Mouse (Mus musculus): ENCODE data around the gene Fam219b. TPM values are rescaled to one million over a fixed set of nuclear protein-coding genes. Genes with fewer than 3 reads are reported as not detected.

Gene Fam219b
- polyA plus RNA-seq, 1 experiment from 2014 or later = 26.6 TPM

DNA sequence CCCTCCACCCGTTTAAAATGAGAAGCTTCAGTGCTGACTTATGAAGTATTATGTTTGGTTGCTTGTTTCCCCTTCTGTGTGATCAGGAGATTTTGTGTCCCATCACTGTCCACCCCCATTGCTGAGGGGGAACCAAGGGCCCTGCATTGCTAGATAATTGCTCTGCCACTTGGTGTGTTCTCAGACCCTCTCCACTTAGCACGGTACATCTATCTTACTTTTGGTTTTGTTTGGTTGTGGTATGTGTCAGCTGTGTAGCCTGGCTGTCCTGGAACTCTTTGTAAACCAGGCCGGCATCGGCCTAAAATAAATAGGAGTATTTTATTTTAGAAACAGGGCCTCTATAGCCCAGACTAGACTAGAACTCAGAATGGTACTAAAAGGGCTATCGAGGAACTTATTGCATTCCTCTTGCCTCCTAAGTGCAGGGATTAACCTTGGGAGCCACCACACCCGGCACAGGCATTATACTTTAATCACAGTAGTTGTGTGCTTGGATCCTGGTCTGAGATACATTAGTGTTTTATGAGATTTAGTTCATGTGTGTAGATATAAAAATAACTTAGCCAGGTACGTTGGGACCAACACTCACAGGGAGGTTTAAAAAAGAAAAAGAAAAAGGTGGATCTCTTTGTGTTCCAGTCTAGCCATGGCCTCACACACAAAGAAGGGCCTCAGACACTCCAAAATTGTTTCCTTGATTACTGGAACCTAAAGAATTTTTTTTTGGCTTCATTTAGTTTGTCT lies 15.0 kb upstream of the Fam219b start:
- Histone ChIP-seq H3K27me3 (replicated peaks; ENCODE audit: control insufficient read depth, insufficient read depth, low read length) (no peaks in the 10 kb centered on the region), H3K4me3 (replicated peaks; ENCODE audit: low read length) (peak overlapping the region; percentile 94), H3K9me3 (ENCODE audit: control insufficient read depth, low read length) (no peaks in the 10 kb centered on the region), H3K4me1 (replicated peaks; ENCODE audit: control insufficient read depth, insufficient read depth, low read length) (peaks cover 27% of the 10 kb centered on the region), H3K4me2 (ENCODE audit: low read length) (peak overlapping the region; percentile 80), H3K9ac (replicated peaks; ENCODE audit: low read depth, low read length) (peak overlapping the region; percentile 98), H3K27ac (ENCODE audit: low read length) (no peak overlapping the region), H3K36me3 (ENCODE audit: control insufficient read depth, insufficient read depth) (no peaks in the 10 kb centered on the region)
- WGBS = 38% methylated on average over 7 of the region's 7 CpGs
- no peak for ATAC-seq

DNA sequence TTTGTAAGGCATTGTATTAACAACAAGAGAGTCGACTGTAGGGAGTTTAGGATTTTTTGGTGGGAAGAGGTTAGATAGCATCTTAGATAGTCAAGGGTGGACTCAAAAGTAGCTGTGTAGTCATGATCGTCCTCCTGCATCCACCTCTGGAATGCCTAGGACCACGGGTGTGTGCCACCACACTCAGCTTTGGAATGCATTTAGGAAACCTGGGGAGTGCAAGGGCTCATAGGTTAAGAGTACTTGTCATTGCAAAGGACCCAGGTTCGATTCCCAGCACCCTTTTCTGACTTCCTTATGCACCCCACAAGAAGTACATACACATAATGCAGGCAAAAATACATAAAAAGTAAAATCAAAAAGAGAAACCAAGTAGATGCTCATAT lies 14.5 kb upstream of the Fam219b start:
- Histone ChIP-seq H3K4me1 (replicated peaks; ENCODE audit: control insufficient read depth, insufficient read depth, low read length) (peaks cover 27% of the 10 kb centered on the region), H3K4me2 (ENCODE audit: low read length) (peak overlapping the region; percentile 80), H3K36me3 (ENCODE audit: control insufficient read depth, insufficient read depth) (no peaks in the 10 kb centered on the region), H3K27me3 (replicated peaks; ENCODE audit: control insufficient read depth, insufficient read depth, low read length) (no peaks in the 10 kb centered on the region), H3K9ac (replicated peaks; ENCODE audit: low read depth, low read length) (no peak overlapping the region), H3K4me3 (replicated peaks; ENCODE audit: low read length) (peak overlapping the region; percentile 94; the same call in 1 of the 2 replicates), H3K9me3 (ENCODE audit: control insufficient read depth, low read length) (no peaks in the 10 kb centered on the region), H3K27ac (ENCODE audit: low read length) (no peak overlapping the region)
- 83% methylated on average over 4 of the region's 4 CpGs for WGBS
- no peak for ATAC-seq

DNA sequence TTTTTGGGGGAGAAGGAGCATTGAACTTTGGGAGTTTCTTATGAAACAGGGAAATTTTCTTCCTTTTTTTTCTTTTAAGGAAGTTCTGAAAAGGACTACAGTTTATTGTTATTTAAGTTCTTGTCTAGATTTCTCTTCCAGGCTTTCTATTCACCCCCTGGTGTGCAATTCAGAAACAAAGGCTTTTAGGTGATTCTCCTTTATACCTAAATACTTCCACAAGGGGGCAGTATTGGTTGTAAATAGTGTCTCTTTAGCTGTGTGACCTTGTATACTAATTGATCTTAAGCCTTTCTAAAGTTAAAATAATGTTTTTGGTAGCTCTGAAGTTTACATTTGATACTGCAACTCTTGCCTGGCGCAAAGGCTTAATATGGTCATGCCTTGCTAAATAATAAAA lies 13.6 kb upstream of the Fam219b start:
- no peak for ATAC-seq
- Histone ChIP-seq H3K27me3 (replicated peaks; ENCODE audit: control insufficient read depth, insufficient read depth, low read length) (no peaks in the 10 kb centered on the region), H3K4me1 (replicated peaks; ENCODE audit: control insufficient read depth, insufficient read depth, low read length) (peaks cover 27% of the 10 kb centered on the region), H3K36me3 (ENCODE audit: control insufficient read depth, insufficient read depth) (no peaks in the 10 kb centered on the region; the same call in 1 of the 2 replicates), H3K4me2 (ENCODE audit: low read length) (no peak overlapping the region), H3K9me3 (ENCODE audit: control insufficient read depth, low read length) (no peaks in the 10 kb centered on the region), H3K4me3 (replicated peaks; ENCODE audit: low read length) (no peak overlapping the region), H3K27ac (ENCODE audit: low read length) (no peak overlapping the region), H3K9ac (replicated peaks; ENCODE audit: low read depth, low read length) (no peak overlapping the region)
- 83% methylated on average over 1 of the region's 1 CpGs for WGBS

DNA sequence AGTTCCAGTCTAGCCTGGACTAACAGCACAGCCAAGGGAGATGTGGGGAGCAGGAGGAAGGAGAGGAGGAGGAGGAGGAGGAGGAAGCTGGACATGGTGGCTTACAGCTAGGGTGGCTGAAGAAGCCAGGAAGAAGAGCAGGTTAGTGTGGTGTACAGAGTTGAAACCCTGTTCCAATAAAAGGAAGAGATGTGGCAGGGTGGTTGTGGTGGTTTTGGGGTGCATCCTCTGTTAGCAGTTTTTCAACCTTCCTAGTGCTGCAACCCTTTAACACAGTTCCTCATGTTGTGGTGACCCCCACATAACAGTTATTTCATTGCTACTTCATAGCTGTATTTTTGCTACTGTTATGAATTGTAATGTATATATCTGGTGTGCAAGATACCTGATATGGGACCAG lies 12.9 kb upstream of the Fam219b start:
- Histone ChIP-seq H3K4me3 (replicated peaks; ENCODE audit: low read length) (no peak overlapping the region), H3K4me2 (ENCODE audit: low read length) (no peak overlapping the region), H3K4me1 (replicated peaks; ENCODE audit: control insufficient read depth, insufficient read depth, low read length) (peaks cover 27% of the 10 kb centered on the region), H3K9ac (replicated peaks; ENCODE audit: low read depth, low read length) (no peak overlapping the region), H3K9me3 (ENCODE audit: control insufficient read depth, low read length) (no peaks in the 10 kb centered on the region), H3K36me3 (ENCODE audit: control insufficient read depth, insufficient read depth) (peaks cover 2% of the 10 kb centered on the region; the same call in 1 of the 2 replicates), H3K27ac (ENCODE audit: low read length) (no peak overlapping the region), H3K27me3 (replicated peaks; ENCODE audit: control insufficient read depth, insufficient read depth, low read length) (no peaks in the 10 kb centered on the region)
- no peak for ATAC-seq

DNA sequence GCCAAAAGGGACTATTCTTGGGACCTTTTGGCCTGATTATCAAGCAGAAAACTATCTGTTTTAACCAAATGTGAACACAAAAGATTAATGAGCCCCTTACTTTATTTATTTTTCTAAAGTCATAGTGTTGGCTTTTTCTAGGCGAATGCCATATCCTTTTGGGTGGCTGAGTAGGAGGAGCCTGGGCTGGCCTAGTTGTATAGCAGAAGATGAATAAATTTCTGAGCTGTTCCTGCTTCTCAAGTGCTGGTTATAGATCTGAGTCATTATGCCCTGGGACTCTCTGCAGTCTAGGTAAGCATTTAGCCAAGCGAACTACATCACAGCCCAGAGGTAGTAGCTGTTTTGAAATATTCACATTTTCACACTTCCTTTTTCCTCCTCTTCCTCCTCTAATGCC lies 11.8 kb upstream of the Fam219b start:
- WGBS = 86% methylated on average over 2 of the region's 2 CpGs
- no peak overlapping the region for H3K4me2 ChIP-seq (ENCODE audit: low read length)
- H3K27ac ChIP-seq (ENCODE audit: low read length) = no peak overlapping the region
- ATAC-seq = no peak
- H3K36me3 ChIP-seq (ENCODE audit: control insufficient read depth, insufficient read depth) = peaks cover 4% of the 10 kb centered on the region; the same call in 1 of the 2 replicates
- H3K27me3 ChIP-seq (replicated peaks; ENCODE audit: control insufficient read depth, insufficient read depth, low read length) = no peaks in the 10 kb centered on the region
- no peak overlapping the region for H3K4me3 ChIP-seq (replicated peaks; ENCODE audit: low read length)
- H3K9ac ChIP-seq (replicated peaks; ENCODE audit: low read depth, low read length) = no peak overlapping the region
- H3K4me1 ChIP-seq (replicated peaks; ENCODE audit: control insufficient read depth, insufficient read depth, low read length) = peaks cover 25% of the 10 kb centered on the region
- H3K9me3 ChIP-seq (ENCODE audit: control insufficient read depth, low read length) = no peaks in the 10 kb centered on the region

DNA sequence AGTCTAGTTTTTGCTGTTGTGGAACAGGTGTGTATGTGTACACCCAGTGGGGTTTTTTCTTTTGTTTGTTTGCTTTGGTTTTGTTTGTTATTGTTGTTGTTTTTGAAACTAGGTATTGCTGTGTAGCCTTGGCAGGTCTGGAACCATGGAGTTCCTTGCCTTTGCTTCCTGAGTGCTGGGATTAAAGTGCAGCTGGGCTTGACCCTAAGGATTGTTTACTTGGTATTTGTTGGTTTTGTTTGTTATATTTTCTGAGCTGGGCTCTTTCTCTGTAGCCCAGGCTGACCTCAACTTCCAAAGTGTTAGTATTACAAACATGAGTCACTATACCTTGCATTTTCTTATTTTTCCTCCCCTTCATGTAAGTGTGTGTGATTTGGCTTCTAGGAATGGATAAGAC lies 10.9 kb upstream of the Fam219b start:
- peaks cover 8% of the 10 kb centered on the region; the same call in 1 of the 2 replicates for H3K36me3 ChIP-seq (ENCODE audit: control insufficient read depth, insufficient read depth)
- no peak overlapping the region for H3K4me3 ChIP-seq (replicated peaks; ENCODE audit: low read length)
- H3K4me1 ChIP-seq (replicated peaks; ENCODE audit: control insufficient read depth, insufficient read depth, low read length) = peaks cover 24% of the 10 kb centered on the region
- no peaks in the 10 kb centered on the region for H3K27me3 ChIP-seq (replicated peaks; ENCODE audit: control insufficient read depth, insufficient read depth, low read length)
- ATAC-seq = no peak
- H3K27ac ChIP-seq (ENCODE audit: low read length) = no peak overlapping the region
- no peak overlapping the region for H3K9ac ChIP-seq (replicated peaks; ENCODE audit: low read depth, low read length)
- no peak overlapping the region for H3K4me2 ChIP-seq (ENCODE audit: low read length)
- H3K9me3 ChIP-seq (ENCODE audit: control insufficient read depth, low read length) = no peaks in the 10 kb centered on the region

DNA sequence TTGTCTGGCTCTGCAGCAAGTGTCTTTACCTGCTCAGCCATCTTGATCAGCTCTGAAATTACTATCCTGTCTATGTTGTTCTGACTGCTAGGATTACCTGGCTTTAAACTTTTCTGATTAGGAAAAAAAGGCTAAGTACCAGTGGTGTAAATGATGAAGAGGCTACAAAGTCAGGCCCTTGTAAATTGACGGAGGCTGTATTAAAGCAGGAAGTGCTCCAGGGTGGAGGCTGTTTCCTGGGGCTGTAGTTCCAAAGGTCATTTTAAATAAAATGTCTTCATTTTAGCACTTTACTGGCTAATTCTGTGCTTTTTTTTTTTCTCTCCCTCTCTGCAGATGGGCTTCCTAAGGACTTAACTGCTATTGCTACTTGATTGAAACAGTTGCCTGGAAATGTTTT lies 5.4 kb upstream of the Fam219b start:
- no peak overlapping the region for H3K4me3 ChIP-seq (replicated peaks; ENCODE audit: low read length)
- H3K9ac ChIP-seq (replicated peaks; ENCODE audit: low read depth, low read length) = no peak overlapping the region
- H3K36me3 ChIP-seq (ENCODE audit: control insufficient read depth, insufficient read depth) = peaks cover 21% of the 10 kb centered on the region
- H3K27ac ChIP-seq (ENCODE audit: low read length) = no peak overlapping the region
- ATAC-seq = no peak
- 96% methylated on average over 1 of the region's 1 CpGs for WGBS
- H3K27me3 ChIP-seq (replicated peaks; ENCODE audit: control insufficient read depth, insufficient read depth, low read length) = no peaks in the 10 kb centered on the region
- no peak overlapping the region for H3K4me2 ChIP-seq (ENCODE audit: low read length)
- H3K4me1 ChIP-seq (replicated peaks; ENCODE audit: control insufficient read depth, insufficient read depth, low read length) = peaks cover 7% of the 10 kb centered on the region
- no peaks in the 10 kb centered on the region for H3K9me3 ChIP-seq (ENCODE audit: control insufficient read depth, low read length)

DNA sequence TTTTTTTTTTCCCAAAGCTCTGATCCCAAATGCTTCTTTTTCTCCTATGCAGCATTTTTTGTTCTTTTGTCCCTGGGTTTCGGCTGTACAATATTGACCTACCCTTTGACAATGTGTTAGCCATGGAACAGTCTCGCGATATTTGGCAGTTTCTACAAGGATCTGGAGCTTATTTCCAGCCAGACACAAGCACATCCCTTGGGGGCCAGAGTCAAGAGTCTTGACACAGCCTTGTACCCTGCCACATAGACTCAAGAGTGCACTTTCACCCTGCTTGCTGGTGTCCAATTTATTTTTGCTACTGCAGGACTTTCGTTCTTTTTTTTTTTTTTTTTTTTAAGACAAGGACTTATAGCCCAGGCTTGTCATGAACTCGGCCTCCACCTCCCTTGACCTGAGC lies 966 bp upstream of the Fam219b start:
- H3K36me3 ChIP-seq (ENCODE audit: control insufficient read depth, insufficient read depth) = peaks cover 20% of the 10 kb centered on the region
- 88% methylated on average over 5 of the region's 5 CpGs for WGBS

DNA sequence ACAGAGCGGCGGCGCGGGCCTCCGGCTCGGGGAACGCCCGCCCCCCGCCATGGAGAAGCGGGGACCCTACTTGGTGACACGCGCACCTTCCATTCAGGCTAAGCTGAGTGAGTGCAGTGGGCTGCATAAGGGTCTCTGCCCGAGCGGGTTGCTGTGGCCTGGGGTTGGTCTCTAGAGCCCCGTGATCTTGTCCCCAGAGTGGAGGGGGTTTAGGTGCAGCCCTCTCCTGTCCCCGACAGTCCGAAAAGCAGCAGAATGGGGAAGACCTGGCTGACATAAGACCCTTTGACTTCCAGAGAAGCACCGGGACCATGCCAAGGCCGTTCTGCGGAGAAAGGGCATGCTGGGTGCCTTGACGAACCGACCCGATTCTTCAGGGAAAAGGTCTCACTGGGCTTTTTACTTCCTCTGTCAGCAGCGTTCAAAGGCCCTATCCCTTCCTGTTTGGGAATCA lies 427 bp downstream of the Fam219b start:
- peak overlapping the region; percentile 92 for H3K9ac ChIP-seq (replicated peaks; ENCODE audit: low read depth, low read length)
- ATAC-seq = peak; percentile 72
- peak overlapping the region; percentile 78 for H3K4me3 ChIP-seq (replicated peaks; ENCODE audit: low read length)
- peaks cover 13% of the 10 kb centered on the region for H3K36me3 ChIP-seq (ENCODE audit: control insufficient read depth, insufficient read depth)
- H3K27me3 ChIP-seq (replicated peaks; ENCODE audit: control insufficient read depth, insufficient read depth, low read length) = no peaks in the 10 kb centered on the region
- H3K27ac ChIP-seq (ENCODE audit: low read length) = peak overlapping the region; percentile 87
- peak overlapping the region; percentile 84 for H3K4me2 ChIP-seq (ENCODE audit: low read length)
- WGBS = 0% methylated on average over 24 of the region's 24 CpGs
- peaks cover 20% of the 10 kb centered on the region for H3K4me1 ChIP-seq (replicated peaks; ENCODE audit: control insufficient read depth, insufficient read depth, low read length)
- no peaks in the 10 kb centered on the region for H3K9me3 ChIP-seq (ENCODE audit: control insufficient read depth, low read length)

More for the DNA sequence above, 966 bp upstream of the Fam219b start:
- H3K27me3 ChIP-seq (replicated peaks; ENCODE audit: control insufficient read depth, insufficient read depth, low read length) = no peaks in the 10 kb centered on the region
- no peak overlapping the region for H3K4me3 ChIP-seq (replicated peaks; ENCODE audit: low read length)
- H3K4me2 ChIP-seq (ENCODE audit: low read length) = peak overlapping the region; percentile 84
- H3K4me1 ChIP-seq (replicated peaks; ENCODE audit: control insufficient read depth, insufficient read depth, low read length) = peaks cover 20% of the 10 kb centered on the region
- no peaks in the 10 kb centered on the region for H3K9me3 ChIP-seq (ENCODE audit: control insufficient read depth, low read length)
- no peak overlapping the region for H3K9ac ChIP-seq (replicated peaks; ENCODE audit: low read depth, low read length)
- H3K27ac ChIP-seq (ENCODE audit: low read length) = no peak overlapping the region
- no peak for ATAC-seq
